Mouse (Mus musculus): ENCODE results near the gene Snx21.

GRCm38 (mm10) chr2:164800252-164801004, 14.8 kb downstream of the Snx21 start:
- TF ChIP-seq POLR2A (IDR thresholded peaks at IDR 0.05; ENCODE audit: low read depth, low read length) (no peak), CTCF (IDR thresholded peaks at IDR 0.05; ENCODE audit: extremely low read depth, insufficient read length, insufficient replicate concordance, low read depth, low read length) (no peak)
